Mouse (Mus musculus) liver, adult 2 months (tissue): ENCODE measurements around the gene Grin1. TPM values are rescaled to one million over a fixed set of nuclear protein-coding genes. Genes with fewer than 3 reads are reported as not detected.

Experiments
- DNase-seq: peaks from one replicate; pipeline ENCODE4 v3.0.0-alpha.2; 2011; ENCODE audit warnings: low read depth, low spot score; ENCODE audit errors: extremely low read depth
- H3K27ac ChIP-seq: fragments of 200-500 bp; replicated peaks from 2 replicates; pipeline ENCODE4 v1.5.1; 2012; ENCODE audit warnings: low read depth, mild to moderate bottlenecking, control low read depth, inconsistent platforms, low read length; ENCODE audit not compliant: insufficient read depth
- H3K27me3 ChIP-seq: fragments of 200-500 bp; 2 replicates; pipeline ENCODE4 v1.6.1; 2012; ENCODE audit warnings: mild to moderate bottlenecking, moderate library complexity, low read length, inconsistent platforms; ENCODE audit not compliant: control insufficient read depth, insufficient read depth
- H3K36me3 ChIP-seq: fragments of 200-500 bp; 2 replicates; pipeline ENCODE4 v1.6.1; 2012; ENCODE audit warnings: low read length, inconsistent platforms; ENCODE audit not compliant: control insufficient read depth, insufficient read depth
- H3K4me1 ChIP-seq: fragments of 200-500 bp; 2 replicates; pipeline ENCODE4 v1.6.1; 2011; ENCODE audit warnings: low read length; ENCODE audit not compliant: control insufficient read depth, insufficient read depth
- H3K4me3 ChIP-seq: fragments of 200-500 bp; 2 replicates; pipeline ENCODE4 v1.5.1; 2011; ENCODE audit warnings: low read depth, mild to moderate bottlenecking, control low read depth, low read length, moderate library complexity; ENCODE audit not compliant: insufficient read depth
- H3K79me2 ChIP-seq: fragments of 200-500 bp; 2 replicates; pipeline ENCODE4 v1.6.1; 2012; ENCODE audit warnings: inconsistent platforms, mild to moderate bottlenecking, low read length, moderate library complexity; ENCODE audit not compliant: control insufficient read depth, insufficient read depth
- H3K9ac ChIP-seq: fragments of 200-500 bp; 2 replicates; pipeline ENCODE4 v1.6.1; 2012; ENCODE audit warnings: low read depth, mild to moderate bottlenecking, control low read depth, inconsistent platforms, low read length
- CTCF ChIP-seq: fragments of 200-500 bp; IDR thresholded peaks from 2 replicates; pipeline ENCODE4 v1.5.1; 2011; ENCODE audit warnings: low read depth, low read length, control low read depth
- POLR2A ChIP-seq: fragments of 200-500 bp; IDR thresholded peaks from 2 replicates; pipeline ENCODE4 v1.6.1; 2011; ENCODE audit warnings: low read length, control low read depth; ENCODE audit not compliant: insufficient read depth; ENCODE audit errors: extremely low read depth
- WGBS: fragments of 180-500 bp; shearing (Covaris S2); methylation state at CpG from one replicate; pipeline ENCODE4 v1.1.7; 2018; 5-methylcytosine and 5-hydroxymethylcytosine counted together
- polyA plus RNA-seq: library from polyadenylated mRNA; depleted of rRNA; stranded (reverse); fragments of >200 nt; gene quantifications from 2 replicates; pipeline ENCODE4 v1.2.3, GENCODE M21; 2012
- total RNA-seq: library from RNA; depleted of rRNA; stranded (reverse); fragments of >200 nt; gene quantifications from 2 replicates; pipeline ENCODE4 v1.2.3, GENCODE M21; 2014

Gene Grin1
- total and polyA plus RNA-seq, 2 experiments: not detected

- no peak overlapping the region for H3K9ac ChIP-seq
- peaks cover 9% of the 10 kb centered on the region; the same call in 1 of the 2 replicates for H3K27me3 ChIP-seq
- TF ChIP-seq CTCF (no peak), POLR2A (no peak)
- no peaks in the 10 kb centered on the region for H3K36me3 ChIP-seq
- no peak overlapping the region for H3K27ac ChIP-seq
- DNase-seq: no peak
- H3K4me1 ChIP-seq: peaks cover 3% of the 10 kb centered on the region; the same call in 1 of the 2 replicates
- H3K4me3 ChIP-seq: no peak overlapping the region; the same call in 1 of the 2 replicates
- H3K79me2 ChIP-seq: no peaks in the 10 kb centered on the region
- WGBS: 13% methylated on average over 32 of the region's 32 CpGs
Observed at GRCm38 (mm10) chr2:25291184-25292053, 27.6 kb downstream of the Grin1 start.

GRCm38 (mm10) chr2:25290816-25291130 lies 28.2 kb downstream of the Grin1 start:
- Histone ChIP-seq H3K9ac (no peak overlapping the region), H3K4me1 (peaks cover 3% of the 10 kb centered on the region; the same call in 1 of the 2 replicates), H3K36me3 (no peaks in the 10 kb centered on the region), H3K27ac (no peak overlapping the region), H3K27me3 (peaks cover 9% of the 10 kb centered on the region; the same call in 1 of the 2 replicates), H3K4me3 (no peak overlapping the region), H3K79me2 (no peaks in the 10 kb centered on the region)
- no peak for DNase-seq
- TF ChIP-seq CTCF: no peak
- TF ChIP-seq POLR2A: no peak
- WGBS: 2% methylated on average over 18 of the region's 18 CpGs

- no peak overlapping the region for H3K27ac ChIP-seq
- H3K79me2 ChIP-seq: no peaks in the 10 kb centered on the region
- H3K4me3 ChIP-seq: peak overlapping the region; percentile 39; the same call in 1 of the 2 replicates
- TF ChIP-seq CTCF: no peak
- TF ChIP-seq POLR2A: no peak
- H3K27me3 ChIP-seq: peaks cover 9% of the 10 kb centered on the region; the same call in 1 of the 2 replicates
- H3K36me3 ChIP-seq: no peaks in the 10 kb centered on the region; the same call in 1 of the 2 replicates
- H3K4me1 ChIP-seq: peaks cover 3% of the 10 kb centered on the region; the same call in 1 of the 2 replicates
- no peak overlapping the region for H3K9ac ChIP-seq
- WGBS: 2% methylated on average over 54 of the region's 54 CpGs
- DNase-seq: peak; percentile 23
Observed at GRCm38 (mm10) chr2:25290101-25290815, 28.7 kb downstream of the Grin1 start.

- peak; percentile 21 for DNase-seq
- H3K27me3 ChIP-seq: peaks cover 9% of the 10 kb centered on the region; the same call in 1 of the 2 replicates
- no peaks in the 10 kb centered on the region for H3K79me2 ChIP-seq
- no peak for TF ChIP-seq POLR2A
- TF ChIP-seq CTCF: no peak
- peaks cover 3% of the 10 kb centered on the region; the same call in 1 of the 2 replicates for H3K4me1 ChIP-seq
- WGBS: 5% methylated on average over 11 of the region's 11 CpGs
- no peak within 1 kb of the TSS for H3K27ac ChIP-seq
- peak within 1 kb of the TSS; percentile 39; the same call in 1 of the 2 replicates for H3K4me3 ChIP-seq
- H3K36me3 ChIP-seq: no peaks in the 10 kb centered on the region; the same call in 1 of the 2 replicates
- H3K9ac ChIP-seq: no peak within 1 kb of the TSS
Observed at GRCm38 (mm10) chr2:25289651-25290050, 29.3 kb downstream of the Grin1 start, which contains the start of gene Lrrc26. Lrrc26 (plus strand) TSS chr2:25289915.

- peaks cover 3% of the 10 kb centered on the region; the same call in 1 of the 2 replicates for H3K4me1 ChIP-seq
- H3K27ac ChIP-seq: no peak overlapping the region
- no peak for DNase-seq
- H3K36me3 ChIP-seq: peaks cover 2% of the 10 kb centered on the region; the same call in 1 of the 2 replicates
- peaks cover 9% of the 10 kb centered on the region; the same call in 1 of the 2 replicates for H3K27me3 ChIP-seq
- H3K79me2 ChIP-seq: no peaks in the 10 kb centered on the region
- no peak overlapping the region for H3K9ac ChIP-seq
- 90% methylated on average over 7 of the region's 7 CpGs for WGBS
- H3K4me3 ChIP-seq: no peak overlapping the region
- TF ChIP-seq POLR2A (no peak), CTCF (no peak)
Observed at GRCm38 (mm10) chr2:25288734-25289345, 30.1 kb downstream of the Grin1 start.
